Mouse (Mus musculus) testis, adult 2 months (tissue): Measurements from ENCODE around the gene Slc35b4.

Source experiments
- CTCF ChIP-seq: fragments of 200-500 bp; IDR thresholded peaks from 2 replicates; pipeline ENCODE4 v1.5.1; 2012; ENCODE audit warnings: low read depth, mild to moderate bottlenecking, inconsistent platforms, low read length, moderate library complexity; ENCODE audit not compliant: control insufficient read depth, insufficient read depth, insufficient replicate concordance
- POLR2A ChIP-seq: fragments of 200-500 bp; IDR thresholded peaks from 2 replicates; pipeline ENCODE4 v1.6.1; 2012; ENCODE audit warnings: low read depth, mild to moderate bottlenecking, inconsistent platforms, low read length, moderate library complexity; ENCODE audit not compliant: control insufficient read depth

DNA sequence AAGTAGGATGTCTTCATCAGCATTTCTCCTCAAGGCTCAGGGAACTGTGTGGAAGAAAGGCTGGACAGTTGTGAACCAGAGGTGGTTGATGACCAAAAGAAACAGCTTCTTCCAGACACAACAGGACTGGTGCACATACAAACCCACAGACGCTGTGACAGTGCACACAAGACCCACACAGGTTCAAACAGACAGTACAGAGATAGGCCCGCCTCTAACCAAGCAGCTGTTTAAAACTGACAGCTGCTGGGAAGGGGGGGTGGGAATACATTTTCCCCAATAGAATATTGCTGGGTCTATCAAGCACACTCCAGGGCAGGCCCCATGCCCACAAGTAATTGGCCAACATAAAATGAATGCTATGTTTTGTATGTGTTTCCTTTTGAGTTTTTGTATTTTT, 52.5 kb downstream of the Slc35b4 start:
- TF ChIP-seq CTCF (no peak), POLR2A (no peak)
